Mouse (Mus musculus): ENCODE measurements at regions not wholly inside any gene's neighbourhood (a gene's known extent, or its start where the extent isn't known, plus 50 kb on each side); places are given as distances from the start of the nearest gene placed in this dataset.

DNA sequence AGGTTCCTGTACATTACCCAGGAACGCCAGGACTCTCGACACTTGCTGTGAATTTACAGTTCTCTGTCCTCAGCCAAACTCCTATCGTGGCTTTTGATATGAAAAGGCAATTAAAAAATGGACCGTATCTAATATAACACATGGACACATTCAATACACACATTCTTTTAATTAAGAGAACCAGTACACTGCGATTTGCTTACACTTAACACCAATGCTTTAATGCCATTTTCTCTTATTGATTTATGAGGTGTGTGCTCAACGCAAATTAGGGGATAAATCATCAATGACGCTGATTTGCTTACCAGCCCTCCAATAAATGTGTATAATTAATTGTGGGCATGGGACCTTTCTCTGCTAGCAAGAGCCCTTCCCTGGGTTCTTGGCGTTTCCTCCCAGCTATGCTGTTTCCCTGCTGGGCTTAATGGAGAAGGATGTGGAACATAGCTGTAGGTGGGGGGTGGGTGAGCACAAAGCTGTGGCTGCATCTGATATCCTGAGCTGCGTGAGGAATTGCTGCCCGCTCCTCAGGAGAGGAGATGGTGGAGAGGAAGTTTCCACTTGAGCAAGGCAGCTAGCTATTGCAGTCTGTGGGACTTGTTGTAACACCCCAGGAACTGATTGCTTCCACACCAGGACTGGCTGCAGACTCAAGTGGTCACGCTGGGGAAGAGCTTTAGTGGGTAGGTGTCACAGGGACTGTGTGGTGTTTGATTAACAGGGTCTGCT lies 270.1 kb downstream of the 1500009L16Rik start:
- TF ChIP-seq MYOD1 (IDR thresholded peaks at IDR 0.05; ENCODE audit: control insufficient read depth in 1 of 3, insufficient read length in 2 of 3, low read depth in 2 of 3) (no peak), POLR2A (IDR thresholded peaks at IDR 0.05; ENCODE audit: insufficient read length, low read depth) (no peak), TCF12 (IDR thresholded peaks at IDR 0.05; ENCODE audit: insufficient read depth, poor library complexity, severe bottlenecking) (no peak), POLR2AphosphoS2 (IDR thresholded peaks at IDR 0.05; ENCODE audit: insufficient read length, low read depth) (no peak), USF1 (IDR thresholded peaks at IDR 0.05; ENCODE audit: low read depth) (no peak), MAX (IDR thresholded peaks at IDR 0.05; ENCODE audit: low read depth) (no peak), CEBPB (IDR thresholded peaks at IDR 0.05; ENCODE audit: insufficient read depth, poor library complexity, severe bottlenecking) (no peak), E2F4 (IDR thresholded peaks at IDR 0.05; ENCODE audit: insufficient read depth) (no peak), TCF3 (IDR thresholded peaks at IDR 0.05; ENCODE audit: insufficient read length, low read depth) (no peak), REST (IDR thresholded peaks at IDR 0.05; ENCODE audit: insufficient read depth, insufficient read length) (no peak), MYOG (IDR thresholded peaks at IDR 0.05; ENCODE audit: control insufficient read depth in 1 of 3, insufficient read depth in 1 of 3, insufficient read length in 2 of 3, low read depth in 2 of 3) (no peak), SRF (IDR thresholded peaks at IDR 0.05; ENCODE audit: control insufficient read depth, insufficient read length, low read depth) (no peak)
